Mouse (Mus musculus) naive thymus-derived CD4-positive, alpha-beta T cell, adult 2 months (primary cell): ENCODE results near the gene Lat2.

Source experiments
- DNase-seq: peaks from one replicate; pipeline ENCODE4 v3.0.0-alpha.2; 2011; ENCODE audit warnings: low read depth

The Lat2 gene

DNA sequence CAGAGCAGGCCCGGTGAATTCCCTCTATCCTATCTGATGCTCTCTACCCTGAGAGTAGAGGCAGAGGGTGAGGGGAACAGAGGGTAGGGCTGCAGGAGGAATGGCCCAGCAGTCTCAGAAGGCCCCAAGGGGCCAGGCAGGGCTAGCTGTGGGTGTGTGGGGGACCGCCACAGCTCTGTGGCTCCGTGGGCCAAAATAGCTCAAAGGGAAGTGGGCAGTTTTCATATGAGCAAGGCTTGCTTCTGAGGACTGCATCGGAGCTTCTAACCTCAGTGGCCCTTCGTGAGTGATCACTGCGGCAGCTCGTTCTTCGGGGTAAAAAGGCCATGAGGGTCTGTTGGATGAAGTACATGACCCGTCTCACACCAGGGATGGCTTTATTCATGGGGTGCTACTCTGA, 1.1 kb downstream of the Lat2 start:
- no peak for DNase-seq

DNA sequence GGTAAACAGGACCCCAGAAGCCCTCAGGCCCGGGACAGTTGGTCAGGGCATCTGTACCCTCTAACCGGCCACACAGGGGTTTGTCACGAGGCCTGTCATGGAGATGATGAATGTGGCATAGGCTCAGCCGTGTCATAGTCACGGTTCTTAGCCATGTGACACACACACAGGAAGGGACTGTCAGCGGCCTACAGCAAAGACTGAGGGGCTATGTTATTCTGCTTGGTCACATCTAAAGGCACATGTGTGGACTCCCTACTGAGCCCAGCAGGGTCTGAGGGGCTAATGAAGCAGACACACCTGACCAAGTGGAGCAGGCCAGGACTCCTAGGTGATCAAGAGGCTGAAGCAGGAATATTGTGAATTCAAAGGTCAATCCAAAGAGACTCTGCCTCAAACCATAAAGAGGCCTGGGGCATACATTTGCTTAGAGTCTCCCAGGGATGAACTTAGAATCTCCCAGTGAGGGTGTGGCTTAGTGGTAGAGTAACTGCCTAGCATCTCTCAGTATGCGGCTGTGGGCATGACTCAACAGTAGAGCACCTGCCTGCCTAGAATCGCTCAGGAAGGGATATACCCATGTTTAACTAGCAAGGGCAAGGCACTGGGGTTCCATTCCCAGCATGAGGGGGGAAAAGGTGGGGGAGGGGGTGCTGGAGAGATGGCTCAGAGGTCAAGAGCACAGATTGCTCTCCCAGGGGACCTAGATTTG, 2.9 kb downstream of the Lat2 start:
- DNase-seq: no peak

DNA sequence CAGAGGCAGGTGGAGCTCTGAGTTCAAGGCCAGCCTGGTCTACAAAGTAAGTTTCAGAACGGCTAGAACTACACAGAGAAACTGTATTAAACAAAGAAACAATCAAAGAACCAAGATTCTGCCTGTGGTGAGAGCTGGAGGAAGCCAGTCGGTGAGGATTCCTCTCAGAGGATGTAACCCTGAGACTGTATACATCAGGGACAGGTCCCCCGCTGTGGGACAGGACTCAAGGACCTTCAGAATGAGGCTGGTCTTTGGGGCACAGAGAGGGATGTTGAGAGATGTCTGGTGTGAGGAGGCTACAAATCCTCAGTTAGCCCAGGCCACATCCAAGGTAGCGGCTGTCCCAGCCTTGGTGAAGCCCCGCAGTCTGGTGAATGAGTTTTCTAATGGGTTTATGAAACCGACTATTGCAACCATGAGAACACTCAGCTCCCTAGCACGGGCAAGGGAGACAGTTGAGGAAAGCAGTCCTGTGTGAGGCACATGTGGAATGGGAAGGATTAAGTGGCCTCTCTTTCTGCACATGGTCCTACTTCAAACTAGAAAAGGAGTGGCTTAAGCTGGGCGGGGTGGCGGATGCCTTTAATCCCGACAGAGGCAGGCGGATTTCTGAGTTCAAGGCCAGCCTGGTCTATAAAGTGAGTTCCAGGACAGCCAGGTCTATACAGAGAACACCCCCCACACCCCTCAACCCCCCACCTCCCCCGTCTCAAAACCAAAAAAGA, 4.7 kb downstream of the Lat2 start:
- no peak for DNase-seq

DNA sequence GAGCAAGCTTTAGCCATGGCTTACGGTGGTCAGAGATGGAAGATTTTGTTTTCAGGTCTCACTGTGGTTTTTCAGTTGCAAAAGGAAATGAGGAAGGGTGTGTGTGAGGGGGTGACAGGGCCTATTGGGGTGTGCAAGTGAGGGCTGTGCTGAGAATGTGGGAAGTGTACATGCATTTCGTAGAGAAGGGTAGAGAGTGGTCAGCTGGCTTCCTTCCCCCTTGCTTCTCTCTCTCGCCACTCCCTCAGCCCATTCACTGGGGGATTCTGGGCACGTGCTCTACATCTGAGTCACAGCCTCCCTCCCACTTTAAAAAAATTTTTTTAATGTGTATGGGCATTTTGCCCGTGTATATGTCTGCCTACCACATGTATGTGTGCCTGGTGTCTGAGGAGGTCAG, 7.7 kb downstream of the Lat2 start:
- no peak for DNase-seq

DNA sequence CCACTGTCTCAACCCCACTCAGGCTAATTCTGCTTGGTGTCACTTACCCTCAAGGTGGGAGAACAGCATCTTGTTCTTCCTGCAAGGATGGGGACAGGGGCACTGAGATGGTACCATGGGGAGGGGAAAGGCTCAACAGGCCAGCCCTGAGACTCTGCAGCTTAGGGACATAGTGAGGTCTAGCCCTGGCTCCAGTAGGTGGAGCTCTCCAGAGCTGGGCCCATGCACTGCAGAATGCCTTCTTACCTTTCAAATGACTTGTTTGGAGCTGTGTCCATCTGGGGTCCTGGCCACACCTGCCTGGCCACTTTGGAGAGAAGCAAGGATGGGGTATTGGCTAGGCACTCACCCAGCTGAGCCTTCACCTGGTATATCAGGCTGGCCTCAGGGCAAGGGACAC, 8.5 kb downstream of the Lat2 start:
- no peak for DNase-seq

DNA sequence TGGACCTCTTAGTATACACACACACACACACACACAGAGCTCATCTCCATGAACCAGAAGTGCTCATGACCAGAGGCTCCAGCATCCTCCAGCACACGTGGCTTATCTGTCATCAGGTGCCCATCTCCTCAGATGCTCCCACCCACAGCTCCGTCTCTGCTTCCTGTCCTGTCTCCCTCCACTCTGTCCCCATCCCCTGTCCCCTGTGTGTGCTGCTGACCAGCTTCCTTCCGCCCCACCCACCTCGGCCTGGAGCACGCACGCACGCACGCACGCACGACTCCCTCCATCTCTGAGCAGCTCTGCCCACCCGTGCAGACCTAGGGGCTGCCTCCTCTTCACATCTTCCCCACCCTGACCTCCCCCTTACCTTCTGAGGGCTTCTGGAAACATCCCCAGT, 10.4 kb downstream of the Lat2 start:
- no peak for DNase-seq

DNA sequence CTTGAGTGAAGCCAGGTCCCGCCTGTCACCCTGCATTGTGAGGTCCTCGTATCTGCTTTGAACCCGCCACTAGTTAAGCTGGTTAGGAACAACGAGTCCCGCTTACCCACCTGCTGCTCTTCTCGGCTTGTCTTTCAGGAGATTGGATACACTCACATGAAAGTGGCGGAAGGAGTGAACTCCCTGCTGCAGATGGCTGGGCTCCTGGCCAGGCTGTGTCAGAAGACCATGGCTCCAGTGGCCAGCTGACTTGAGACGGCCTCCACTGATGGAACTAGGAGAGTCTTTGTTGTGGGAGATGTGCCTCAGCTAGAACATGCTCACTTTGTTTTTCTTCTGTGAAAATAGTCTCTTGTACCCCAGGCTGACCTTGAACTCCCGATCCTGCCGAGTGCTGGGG, 17.1 kb downstream of the Lat2 start:
- no peak for DNase-seq

DNA sequence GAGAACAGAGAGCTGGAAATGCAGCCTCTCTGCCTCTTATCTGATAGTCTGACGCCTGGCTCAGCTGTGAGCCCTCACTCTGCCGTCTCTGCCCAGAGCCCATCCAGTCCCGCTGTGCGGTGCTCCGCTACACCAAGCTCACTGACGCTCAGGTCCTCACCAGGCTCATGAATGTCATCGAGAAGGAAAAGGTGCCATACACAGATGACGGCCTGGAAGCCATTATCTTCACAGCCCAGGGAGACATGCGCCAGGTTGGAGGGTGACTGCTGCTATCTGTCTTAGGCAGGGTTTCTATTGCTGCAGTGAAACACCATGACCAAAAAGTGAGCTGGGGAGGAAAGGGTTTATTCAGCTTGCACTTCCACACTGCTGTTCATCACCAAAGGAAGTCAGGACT, 21.7 kb downstream of the Lat2 start:
- DNase-seq: no peak

DNA sequence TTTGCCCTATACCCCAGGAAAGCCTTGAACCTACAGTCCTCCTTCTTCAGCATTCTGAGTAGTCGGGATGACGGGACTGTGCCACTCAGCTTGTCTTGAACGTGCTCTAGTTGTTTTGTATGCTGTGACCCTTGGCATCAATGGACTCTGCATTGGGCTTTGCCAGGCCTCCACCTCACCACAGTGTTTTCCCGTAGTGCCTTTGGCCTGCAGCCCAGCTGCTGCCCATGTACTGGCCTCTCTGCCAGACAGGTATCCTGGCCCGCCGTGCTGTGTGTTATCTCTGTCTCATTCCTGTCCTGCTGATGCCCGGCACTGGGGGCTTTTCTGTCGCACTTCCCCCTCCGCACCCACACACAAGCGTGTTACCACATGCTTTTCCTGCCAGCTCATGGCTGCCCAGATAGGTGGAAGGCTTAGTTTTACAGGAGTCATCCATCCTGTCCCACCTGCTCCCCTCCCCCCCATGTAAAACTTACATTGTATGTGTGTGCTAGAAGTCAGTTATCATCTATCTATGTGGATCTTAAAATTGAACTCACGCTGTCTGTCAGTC, 22.7 kb downstream of the Lat2 start:
- no peak for DNase-seq

DNA sequence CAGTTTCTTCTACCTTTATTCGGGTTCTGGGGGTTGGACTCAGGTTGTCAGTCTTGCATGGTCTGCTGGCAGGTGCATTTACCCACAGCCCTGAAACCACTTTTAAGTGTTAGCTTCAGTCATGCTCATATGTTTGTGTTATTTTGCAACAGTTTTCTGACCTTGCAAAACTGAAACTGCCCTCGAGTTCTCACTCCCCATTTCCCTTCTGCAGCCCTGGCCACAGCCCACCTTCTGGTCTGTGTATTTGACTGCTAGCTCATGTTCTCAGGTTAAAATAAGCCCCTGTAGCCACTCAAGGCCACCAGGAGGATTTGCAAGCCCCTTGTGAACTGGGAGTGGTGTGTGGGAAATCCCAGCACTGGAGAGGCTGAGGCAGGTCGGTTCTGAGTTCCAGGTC, 24.9 kb downstream of the Lat2 start:
- no peak for DNase-seq

DNA sequence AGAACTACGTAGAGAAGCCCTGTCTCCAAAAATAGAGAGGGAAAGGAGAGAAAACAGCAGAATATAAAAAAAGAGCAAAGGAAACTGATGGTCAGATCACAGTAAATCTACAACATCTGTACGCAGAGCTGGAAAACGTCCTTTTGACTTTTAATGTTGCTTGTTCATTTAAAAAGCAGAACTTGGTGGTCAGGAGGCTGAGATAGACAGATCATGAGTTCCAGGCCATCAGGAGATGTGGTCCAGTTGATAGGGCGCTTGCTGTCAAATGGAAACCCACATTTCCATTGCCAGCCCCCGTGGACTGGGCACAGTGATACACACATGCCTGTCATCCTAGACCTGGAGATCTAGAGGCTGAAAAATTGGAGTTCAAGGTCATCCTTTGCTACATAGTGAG, 30.0 kb downstream of the Lat2 start:
- no peak for DNase-seq

DNA sequence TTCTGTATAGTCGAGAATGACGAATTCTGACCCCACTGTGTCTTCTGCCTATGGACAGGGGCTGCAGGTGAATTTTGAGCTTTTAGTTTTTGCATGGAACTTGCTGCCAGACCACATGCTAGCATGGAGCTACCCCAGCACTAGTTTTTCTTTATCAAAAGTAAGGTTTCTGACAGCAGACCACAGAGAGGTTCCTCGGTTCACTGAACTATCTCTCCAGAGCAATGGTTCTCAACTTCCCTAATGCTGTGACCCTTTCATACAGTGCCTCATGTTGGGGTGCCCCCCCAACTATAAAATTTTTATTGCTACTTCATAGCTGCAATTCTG, 31.0 kb downstream of the Lat2 start:
- DNase-seq: no peak

DNA sequence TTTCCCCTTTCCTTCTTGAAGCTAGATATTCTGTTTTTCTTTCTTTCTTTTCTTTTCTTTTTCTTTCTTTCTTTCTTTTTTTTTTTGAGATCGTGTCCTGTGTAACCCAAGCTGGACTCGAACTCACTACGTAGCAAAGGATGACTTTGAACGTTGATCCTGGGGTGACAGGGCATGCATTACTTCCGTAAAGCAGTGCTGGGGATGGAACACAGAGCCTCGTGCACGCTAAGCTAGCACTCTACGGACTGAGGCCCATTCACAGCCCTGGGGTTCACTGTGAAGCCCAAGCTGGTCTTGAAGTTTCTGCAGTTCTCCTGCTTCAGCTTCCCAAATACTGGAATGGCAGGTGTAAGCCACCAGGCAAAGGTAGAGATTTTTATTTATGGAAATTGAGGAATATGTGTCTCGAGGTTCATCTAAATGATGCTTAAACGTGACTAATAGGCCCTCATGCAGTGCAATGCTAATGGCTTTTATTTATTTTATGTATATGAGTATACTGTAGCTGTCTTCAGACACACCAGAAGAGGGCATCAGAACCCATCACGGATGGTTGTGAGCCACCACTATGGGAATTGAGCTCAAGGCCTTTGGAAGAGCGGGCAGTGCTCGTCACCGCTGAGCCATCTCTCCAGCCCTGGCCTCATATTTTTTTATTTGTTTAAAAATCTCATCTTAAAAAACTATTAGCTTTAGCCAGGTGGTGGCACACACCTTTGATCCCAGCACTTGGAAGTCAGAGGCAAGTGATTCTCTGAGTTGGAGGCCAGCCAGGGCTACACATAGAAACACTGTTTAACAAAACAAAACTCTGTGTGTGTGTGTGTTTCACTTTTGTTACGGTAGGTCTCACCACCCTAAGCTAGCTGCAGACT, 31.6 kb downstream of the Lat2 start:
- DNase-seq: no peak

DNA sequence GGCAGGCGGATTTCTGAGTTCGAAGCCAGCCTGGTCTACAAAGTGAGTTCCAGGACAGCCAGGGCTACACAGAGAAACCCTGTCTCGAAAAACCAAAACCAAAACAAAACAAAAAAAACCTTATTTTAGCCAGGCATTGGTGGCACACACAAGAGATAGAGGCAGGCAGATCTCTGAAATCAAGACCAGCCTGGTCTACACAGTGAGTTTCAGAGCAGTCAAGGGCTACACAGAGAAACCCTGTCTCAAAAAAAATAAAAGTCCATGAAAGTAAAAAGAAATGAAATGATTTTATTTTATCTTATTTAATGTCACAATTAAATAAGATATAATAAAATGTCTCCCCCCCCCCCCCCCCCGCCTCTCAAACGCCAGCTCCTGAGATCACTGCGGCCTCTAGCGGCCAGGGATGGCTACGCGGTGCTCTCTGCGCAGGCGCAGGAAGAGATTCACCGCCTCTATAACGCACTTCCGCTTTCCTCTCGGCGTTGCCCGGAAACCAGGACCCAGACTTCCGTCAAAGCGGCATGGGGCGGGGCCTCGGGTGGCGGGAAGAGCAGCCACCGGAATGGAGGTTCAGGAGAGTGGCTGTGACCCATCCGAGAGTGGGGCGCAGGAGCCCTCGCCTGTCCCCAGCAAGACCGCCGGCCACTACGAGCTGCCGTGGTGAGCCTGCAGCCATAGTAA, 32.5 kb downstream of the Lat2 start:
- peak; percentile 99 for DNase-seq

DNA sequence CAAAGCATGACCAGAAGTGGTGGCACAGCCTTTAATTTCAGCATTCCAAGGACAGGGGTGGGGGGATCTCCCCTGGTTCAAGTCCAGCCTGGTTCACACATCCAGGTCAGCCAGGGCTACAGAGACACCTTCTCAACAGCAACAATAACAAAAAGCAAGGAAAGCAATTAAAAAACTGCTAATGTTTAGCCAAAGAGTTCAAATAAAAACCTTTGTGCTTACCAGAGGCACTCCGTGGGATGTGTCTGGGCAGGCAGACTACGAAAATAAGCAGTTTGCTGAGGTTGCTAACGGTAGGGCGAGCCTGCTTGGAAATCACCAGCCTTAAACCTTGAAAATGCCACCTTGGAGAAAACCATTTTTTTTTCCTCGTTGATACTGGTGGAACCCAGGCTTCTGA, 33.7 kb downstream of the Lat2 start, which contains the start of gene Rfc2:
Rfc2 (plus strand) TSS at position 221 of the 400 bp plus-strand sequence.
- DNase-seq: no peak

DNA sequence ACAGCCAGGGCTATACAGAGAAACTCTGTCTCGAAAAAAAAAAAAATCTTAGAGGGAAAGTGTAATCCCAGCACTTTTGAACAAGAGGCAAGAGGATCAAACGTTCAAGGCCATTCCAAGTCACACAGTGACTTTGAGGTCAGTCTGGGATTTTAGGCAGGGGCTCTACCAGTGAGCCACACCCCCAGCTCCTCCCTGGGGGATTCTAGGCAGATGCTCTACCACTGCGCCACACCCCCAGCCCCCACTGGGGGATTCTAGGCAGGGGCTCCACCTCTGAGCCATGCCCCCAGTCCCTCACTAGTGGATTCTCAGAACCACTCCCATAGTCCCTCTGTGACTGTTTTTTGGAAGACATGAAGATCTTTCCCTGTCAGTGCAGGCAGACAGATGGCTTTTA, 35.7 kb downstream of the Lat2 start:
- DNase-seq: no peak

DNA sequence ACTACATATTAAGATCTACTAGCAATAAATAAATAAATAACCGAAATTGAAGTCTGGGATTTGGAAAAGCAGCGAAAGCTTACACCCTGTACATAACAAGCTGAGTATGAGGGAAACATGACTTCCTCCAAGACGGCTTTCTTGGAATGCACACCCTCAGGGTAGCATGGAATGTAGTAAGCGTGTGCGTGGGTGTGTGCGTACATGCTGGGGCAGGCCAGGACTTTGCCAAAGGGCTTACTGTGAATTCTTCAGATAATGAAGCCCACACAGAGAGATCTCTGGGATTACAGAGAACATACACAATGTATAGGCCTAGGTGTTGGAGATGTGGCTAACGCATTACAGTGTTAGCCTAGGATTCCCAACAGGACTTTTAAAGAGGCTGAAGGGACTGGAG, 37.3 kb downstream of the Lat2 start:
- no peak for DNase-seq

DNA sequence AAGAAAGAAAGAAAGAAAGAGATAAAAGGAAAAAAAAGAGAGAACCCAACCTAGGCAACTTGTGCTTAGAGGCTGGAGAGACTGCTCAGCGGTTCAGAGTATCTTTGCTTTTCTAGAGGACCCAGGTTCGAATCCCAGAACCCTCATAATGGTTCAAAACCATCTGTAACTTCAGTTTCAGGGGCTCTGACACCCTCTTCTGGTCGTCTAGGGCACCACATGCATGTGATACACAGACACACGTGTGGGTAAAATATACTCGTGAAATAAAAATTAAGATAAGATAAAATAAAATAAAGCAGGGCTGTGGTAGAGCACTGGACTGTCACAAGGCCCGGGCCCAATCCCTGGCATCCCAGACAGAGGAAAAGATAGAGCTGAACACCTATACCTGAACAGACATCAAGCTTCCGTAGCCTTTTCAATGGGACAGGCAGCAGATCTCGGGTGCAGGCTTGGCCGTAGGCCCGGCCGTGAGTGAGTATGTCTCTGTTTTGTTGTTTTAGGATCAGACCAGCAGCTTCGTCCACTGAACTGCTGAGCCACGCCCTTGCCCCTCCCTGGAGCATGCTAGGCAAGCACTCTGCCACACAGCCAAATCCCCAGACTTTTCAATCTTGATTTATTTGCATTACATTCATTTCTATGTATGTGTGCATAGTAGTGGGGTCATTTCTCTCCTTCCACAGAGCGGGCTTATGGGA, 38.2 kb downstream of the Lat2 start:
- no peak for DNase-seq

DNA sequence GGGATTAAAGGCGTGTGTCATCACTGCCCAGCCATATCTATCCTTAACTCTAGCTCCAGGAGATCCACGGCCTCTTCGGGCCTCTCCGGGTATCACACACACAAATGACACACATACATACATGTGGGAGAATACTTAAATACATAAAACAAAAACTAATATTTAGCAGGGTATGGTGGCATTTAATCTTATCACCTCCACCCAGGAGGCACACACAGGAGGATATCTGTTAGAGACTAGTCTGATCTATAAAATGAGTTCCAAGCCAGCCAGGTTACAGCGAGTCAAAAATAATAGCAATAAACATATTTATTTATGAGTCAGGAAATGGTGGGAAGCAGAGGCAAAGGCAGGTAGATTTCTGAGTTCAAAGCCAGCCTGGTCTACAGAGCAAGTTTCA, 39.0 kb downstream of the Lat2 start:
- no peak for DNase-seq

DNA sequence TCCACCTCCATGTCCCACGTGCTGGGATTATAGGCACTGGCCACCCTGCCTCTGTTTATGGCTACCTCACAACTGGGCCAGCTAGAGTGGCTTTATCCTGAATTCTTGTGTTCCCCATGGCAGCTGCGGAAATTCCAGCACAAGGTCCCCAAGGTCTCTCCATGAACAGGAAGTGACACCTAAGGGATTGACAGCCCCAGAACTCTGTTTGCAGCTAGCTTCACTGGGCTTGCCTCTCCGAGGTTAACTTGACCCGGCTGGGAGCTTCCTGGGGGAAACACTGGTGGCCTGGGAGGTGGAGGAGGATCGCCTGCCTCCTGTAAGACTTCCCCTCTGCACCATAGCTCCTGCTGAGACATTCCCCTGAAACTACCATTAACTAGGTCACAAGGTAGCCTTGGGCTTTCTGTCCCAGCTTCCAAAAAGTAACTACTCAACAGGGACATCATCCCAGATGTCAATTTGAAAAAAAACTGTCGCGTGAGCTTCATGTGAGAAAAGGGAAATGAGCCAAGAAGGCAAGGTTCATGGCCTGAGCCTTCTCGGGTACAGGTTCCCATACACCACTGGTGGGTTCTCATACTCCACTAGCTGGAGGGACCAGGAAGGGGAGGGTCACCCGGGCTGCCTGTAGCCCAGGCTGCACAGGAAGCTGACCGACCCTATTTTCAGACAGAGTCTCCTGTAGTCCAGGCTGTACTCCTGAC, 42.2 kb downstream of the Lat2 start:
- no peak for DNase-seq
